Mouse (Mus musculus) thymus, postnatal 10 days (tissue): ENCODE measurements around the gene Olfr1371.
A peak's percentile ranks its signal among the peaks of the same experiment; 100 is the strongest.
"Not testable (repeated sequence)": the region's sequence is repeated elsewhere in the genome, so short reads cannot be mapped to it uniquely, and the experiment has no call there.

Source experiments
- DNase-seq, 2 experiments: peaks; one replicate each; pipeline ENCODE4 v3.0.0; 2021; ENCODE audit warnings: low spot score in 2 of 2

Olfr1371 gene

GRCm38 (mm10) chr11:52225986-52226599 is 12.3 kb upstream of the Olfr1371 start:
- DNase-seq = no peak

- DNase-seq = peak; percentile 47 to 58
Measured at GRCm38 (mm10) chr11:52223968-52224682, 10.3 kb upstream of the Olfr1371 start.

- peak in 1 of 2 experiments; percentile 57 for DNase-seq
Measured at GRCm38 (mm10) chr11:52222891-52223290, 9.1 kb upstream of the Olfr1371 start.

GRCm38 (mm10) chr11:52221921-52222320 is 8.1 kb upstream of the Olfr1371 start:
- DNase-seq = not testable (repeated sequence)

GRCm38 (mm10) chr11:52220282-52220681 is 6.5 kb upstream of the Olfr1371 start:
- DNase-seq = peak; percentile 59 to 83

- not testable (repeated sequence) for DNase-seq
Measured at GRCm38 (mm10) chr11:52196496-52197023, 17.2 kb downstream of the Olfr1371 start.

- not testable (repeated sequence) for DNase-seq
Measured at GRCm38 (mm10) chr11:52180651-52181050, 33.1 kb downstream of the Olfr1371 start.

- DNase-seq = not testable (repeated sequence)
Measured at GRCm38 (mm10) chr11:52179897-52180296, 33.9 kb downstream of the Olfr1371 start.

- no peak for DNase-seq
Measured at GRCm38 (mm10) chr11:52168461-52168860, 45.3 kb downstream of the Olfr1371 start.

GRCm38 (mm10) chr11:52167901-52168302 is 45.9 kb downstream of the Olfr1371 start:
- DNase-seq = not testable (repeated sequence)

- DNase-seq = peak in 1 of 2 experiments; percentile 33
Measured at GRCm38 (mm10) chr11:52167126-52167525, 46.7 kb downstream of the Olfr1371 start.

GRCm38 (mm10) chr11:52163926-52164325 is 49.9 kb downstream of the Olfr1371 start:
- DNase-seq = no peak
